Comparison of ENCODE assay signal across 10 mouse cellular contexts in the genomic region with DNA sequence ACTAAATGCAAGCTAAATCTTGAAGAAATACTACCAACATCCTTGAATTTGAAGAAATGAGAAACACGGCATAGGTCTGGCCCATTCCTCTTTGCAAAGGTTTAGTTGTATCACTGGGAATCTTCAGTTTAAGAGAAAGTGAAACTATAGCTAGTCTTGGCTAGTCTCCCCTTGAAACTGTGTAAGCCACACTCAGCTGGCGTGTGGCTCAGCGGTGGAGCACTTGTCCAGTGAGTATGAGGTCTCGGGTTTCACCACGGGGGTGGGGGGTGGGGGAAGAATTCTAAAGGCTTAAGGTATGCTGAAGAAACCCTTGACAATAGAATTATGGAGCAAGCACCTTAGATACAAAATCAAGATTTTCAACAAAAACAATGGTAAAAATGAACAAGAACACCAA.
"Had no signal": no experiment of that assay in that cellular context is flagged by ENCODE, and none has a peak within 500 bp of the region (broad histone marks: within the 10 kb centered on the region; RNA-seq: fewer than 3 reads in every experiment).

No protein-coding gene starts in this region.

- ATAC-seq: lung, postnatal 0 days had no signal

- DNase-seq: kidney, adult 9 months; lung, adult 2 months; lung, postnatal 4 days; right cerebral cortex, postnatal 25 days; thymus, postnatal 4 days had no signal

- H3K27ac ChIP-seq: kidney, postnatal 0 days; limb, embryonic 13.5 days; liver, embryonic 15.5 days had no signal

- H3K4me2 ChIP-seq: limb, embryonic 13.5 days; liver, embryonic 15.5 days; midbrain, embryonic 11.5 days had no signal

- H3K9ac ChIP-seq: limb, embryonic 13.5 days; liver, embryonic 15.5 days had no signal

- H3K36me3 ChIP-seq: limb, embryonic 13.5 days; liver, embryonic 15.5 days had no signal

- H3K9me3 ChIP-seq: liver, embryonic 15.5 days had no signal

- H3K4me3 ChIP-seq: limb, embryonic 13.5 days; liver, embryonic 15.5 days had no signal
